Mouse (Mus musculus): Measurements from ENCODE around the gene Defa25. TPM values are rescaled to one million over a fixed set of nuclear protein-coding genes. Genes with fewer than 3 reads are reported as not detected.
"Not testable (repeated sequence)": the region's sequence is repeated elsewhere in the genome, so short reads cannot be mapped to it uniquely, and the experiment has no call there.

Gene Defa25
- not detected in 2 replicates for polyA plus RNA-seq (2014; fragmentation: Nextera tagmentation; extraction: Ambion mirVana)

DNA sequence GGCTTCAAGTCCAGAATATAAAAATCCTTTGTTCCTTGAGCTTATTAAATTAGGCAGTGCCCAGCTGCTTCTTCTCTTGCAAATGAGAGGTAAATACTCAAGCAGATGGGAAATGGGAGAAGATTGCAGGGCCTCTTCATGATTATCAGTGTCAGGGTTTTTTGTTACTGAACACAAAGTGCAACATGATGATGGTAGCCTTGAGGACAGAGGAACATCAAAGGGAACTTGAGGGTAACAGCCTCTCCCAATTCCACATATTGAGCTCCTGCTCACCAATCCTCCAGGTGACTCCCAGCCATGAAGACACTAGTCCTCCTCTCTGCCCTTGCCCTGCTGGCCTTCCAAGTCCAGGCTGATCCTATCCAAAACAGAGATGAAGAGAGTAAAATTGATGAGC lies at the start of gene Defa25:
TSS of gene Defa25 (plus strand) at position 301 of the 400 bp plus-strand sequence.
- not testable (repeated sequence) for H3K27ac ChIP-seq (replicated peaks; ENCODE audit: low read depth, low read length); H3K36me3 ChIP-seq (ENCODE audit: control insufficient read depth, insufficient read depth, low read length); H3K9ac ChIP-seq (replicated peaks; ENCODE audit: low read length); H3K4me2 ChIP-seq (ENCODE audit: low read length); H3K27me3 ChIP-seq (ENCODE audit: control insufficient read depth, insufficient read depth, low read length); H3K4me1 ChIP-seq (ENCODE audit: control insufficient read depth, insufficient read depth, low read length); H3K4me3 ChIP-seq (replicated peaks; ENCODE audit: low read depth, low read length); ATAC-seq (ENCODE audit: low FRiP score, low TSS enrichment); H3K9me3 ChIP-seq (ENCODE audit: control insufficient read depth, low read length); DNase-seq

DNA sequence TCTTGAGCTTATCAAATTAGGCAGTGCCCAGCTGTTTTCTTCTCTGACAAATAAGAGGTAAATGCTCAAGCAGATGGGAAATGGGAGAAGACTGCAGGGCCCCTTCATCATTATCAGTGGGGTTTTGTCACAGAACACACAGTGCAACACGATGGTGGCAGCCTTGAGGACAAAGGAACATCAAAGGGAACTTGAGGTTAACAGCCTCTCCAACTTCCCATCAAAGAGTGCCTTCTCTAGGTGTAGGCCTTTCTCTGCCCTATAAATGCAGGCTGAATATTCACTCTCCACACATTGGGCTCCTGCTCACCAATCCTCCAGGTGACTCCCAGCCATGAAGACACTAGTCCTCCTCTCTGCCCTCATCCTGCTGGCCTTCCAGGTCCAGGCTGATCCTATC lies 29.5 kb upstream of the Defa25 start, which contains the start of gene Defa23:
TSS of gene Defa23 (plus strand) at position 301 of the 400 bp plus-strand sequence.
- DNase-seq; H3K9me3 ChIP-seq (ENCODE audit: control insufficient read depth, low read length); H3K27ac ChIP-seq (replicated peaks; ENCODE audit: low read depth, low read length); H3K36me3 ChIP-seq (ENCODE audit: control insufficient read depth, insufficient read depth, low read length); ATAC-seq (ENCODE audit: low FRiP score, low TSS enrichment); H3K4me1 ChIP-seq (ENCODE audit: control insufficient read depth, insufficient read depth, low read length); H3K4me2 ChIP-seq (ENCODE audit: low read length); H3K9ac ChIP-seq (replicated peaks; ENCODE audit: low read length); H3K4me3 ChIP-seq (replicated peaks; ENCODE audit: low read depth, low read length); H3K27me3 ChIP-seq (ENCODE audit: control insufficient read depth, insufficient read depth, low read length): not testable (repeated sequence)
- WGBS: no CpG with 5 or more reads among the region's 1 CpGs

DNA sequence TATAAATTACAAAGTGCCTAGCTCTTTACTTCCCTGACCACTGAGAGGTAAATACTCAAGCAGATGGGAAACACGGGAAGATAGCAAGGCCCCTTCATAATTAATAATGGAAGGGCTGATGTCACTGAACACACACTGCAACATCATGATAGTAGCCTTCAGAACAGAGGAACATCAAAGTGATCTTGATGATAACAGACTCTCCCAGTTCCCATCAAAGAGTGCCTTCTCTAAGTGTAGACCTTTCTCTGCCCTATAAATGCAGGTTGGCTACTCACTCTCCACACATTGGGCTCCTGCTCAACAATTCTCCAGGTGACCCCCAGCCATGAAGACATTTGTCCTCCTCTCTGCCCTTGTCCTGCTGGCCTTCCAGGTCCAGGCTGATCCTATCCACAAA lies 19.5 kb upstream of the Defa25 start, which contains the start of gene Defa35:
TSS of gene Defa35 (plus strand) at position 301 of the 400 bp plus-strand sequence.
- not testable (repeated sequence) for H3K27me3 ChIP-seq (ENCODE audit: control insufficient read depth, insufficient read depth, low read length); DNase-seq; H3K4me3 ChIP-seq (replicated peaks; ENCODE audit: low read depth, low read length); H3K9me3 ChIP-seq (ENCODE audit: control insufficient read depth, low read length); H3K4me1 ChIP-seq (ENCODE audit: control insufficient read depth, insufficient read depth, low read length); H3K36me3 ChIP-seq (ENCODE audit: control insufficient read depth, insufficient read depth, low read length); H3K9ac ChIP-seq (replicated peaks; ENCODE audit: low read length); H3K27ac ChIP-seq (replicated peaks; ENCODE audit: low read depth, low read length); ATAC-seq (ENCODE audit: low FRiP score, low TSS enrichment); H3K4me2 ChIP-seq (ENCODE audit: low read length)
- WGBS: 87% methylated on average over 1 of the region's 1 CpGs

DNA sequence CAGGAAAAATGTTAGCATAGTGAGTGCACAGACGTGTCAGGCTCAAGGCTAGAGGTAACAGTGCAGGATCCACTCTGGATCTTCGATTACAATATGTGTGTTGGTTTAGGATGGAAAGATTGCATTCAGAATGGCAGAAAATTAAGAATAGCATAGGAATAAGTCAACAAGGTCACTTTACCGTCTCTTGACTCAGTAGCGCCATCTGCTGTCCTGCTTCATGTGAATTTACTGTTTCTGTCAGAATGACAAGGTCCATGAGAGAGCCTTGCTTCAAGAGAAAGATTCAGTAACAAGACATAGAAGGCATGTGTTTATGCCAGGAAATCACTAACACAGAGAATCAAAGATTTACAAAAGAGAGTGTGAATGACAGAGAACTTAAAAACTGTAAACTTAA lies 8.9 kb downstream of the Defa25 start:
- peak; percentile 0 for DNase-seq
- H3K9ac ChIP-seq (replicated peaks; ENCODE audit: low read length): no peak overlapping the region
- no peak overlapping the region for H3K4me3 ChIP-seq (replicated peaks; ENCODE audit: low read depth, low read length)
- no peak overlapping the region for H3K4me2 ChIP-seq (ENCODE audit: low read length)
- no peaks in the 10 kb centered on the region for H3K36me3 ChIP-seq (ENCODE audit: control insufficient read depth, insufficient read depth, low read length)
- ATAC-seq (ENCODE audit: low FRiP score, low TSS enrichment): no peak
- no peak overlapping the region for H3K27ac ChIP-seq (replicated peaks; ENCODE audit: low read depth, low read length)
- no peaks in the 10 kb centered on the region for H3K27me3 ChIP-seq (ENCODE audit: control insufficient read depth, insufficient read depth, low read length)
- 38% methylated on average over 4 of the region's 4 CpGs for WGBS
- H3K4me1 ChIP-seq (ENCODE audit: control insufficient read depth, insufficient read depth, low read length): no peaks in the 10 kb centered on the region
- peaks cover 11% of the 10 kb centered on the region; the same call in 1 of the 2 replicates for H3K9me3 ChIP-seq (ENCODE audit: control insufficient read depth, low read length)

DNA sequence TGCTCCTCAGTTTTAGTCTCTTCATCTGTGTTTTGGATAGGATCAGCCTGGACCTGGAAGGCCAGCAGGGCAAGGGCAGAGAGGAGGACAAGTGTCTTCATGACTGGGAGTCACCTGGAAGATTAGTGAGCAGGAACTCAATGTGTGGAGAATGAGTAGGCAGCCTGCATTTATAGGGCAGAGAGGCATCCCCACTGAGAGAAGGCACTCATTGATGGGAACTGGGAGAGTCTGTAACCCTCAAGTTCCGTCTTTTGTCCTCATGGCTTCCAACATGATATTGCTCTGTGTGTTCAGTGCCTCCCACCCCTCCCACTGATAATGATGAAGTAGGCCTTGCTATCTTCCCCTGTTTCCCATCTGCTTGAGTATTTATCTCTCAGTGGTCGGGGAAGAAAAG lies 11.7 kb downstream of the Defa25 start, which contains the start of gene Gm14851:
TSS of gene Gm14851 (minus strand) at position 101 of the 400 bp plus-strand sequence.
- ATAC-seq (ENCODE audit: low FRiP score, low TSS enrichment); H3K9ac ChIP-seq (replicated peaks; ENCODE audit: low read length); H3K36me3 ChIP-seq (ENCODE audit: control insufficient read depth, insufficient read depth, low read length); H3K27me3 ChIP-seq (ENCODE audit: control insufficient read depth, insufficient read depth, low read length); DNase-seq; H3K4me1 ChIP-seq (ENCODE audit: control insufficient read depth, insufficient read depth, low read length); H3K27ac ChIP-seq (replicated peaks; ENCODE audit: low read depth, low read length); H3K4me2 ChIP-seq (ENCODE audit: low read length); H3K4me3 ChIP-seq (replicated peaks; ENCODE audit: low read depth, low read length): not testable (repeated sequence)
- H3K9me3 ChIP-seq (ENCODE audit: control insufficient read depth, low read length): peaks cover 11% of the 10 kb centered on the region; the same call in 1 of the 2 replicates
- WGBS: 60% methylated on average over 1 of the region's 2 CpGs

DNA sequence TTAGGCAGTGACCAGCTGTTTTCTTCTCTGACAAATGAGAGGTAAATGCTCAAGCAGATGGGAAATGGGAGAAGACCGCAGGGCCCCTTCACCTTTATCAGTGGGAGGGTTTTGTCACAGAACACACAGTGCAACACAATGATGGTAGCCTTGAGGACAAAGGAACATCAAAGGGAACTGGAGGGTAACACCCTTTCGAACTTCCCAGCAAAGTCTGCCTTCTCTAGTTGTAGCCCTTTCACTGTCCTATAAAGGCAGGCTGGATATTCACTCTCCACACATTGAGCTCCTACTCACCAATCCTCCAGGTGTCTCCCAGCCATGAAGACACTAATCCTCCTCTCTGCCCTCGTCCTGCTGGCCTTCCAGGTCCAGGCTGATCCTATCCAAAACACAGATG lies 50.1 kb downstream of the Defa25 start, which contains the start of gene Defa30:
TSS of gene Defa30 (plus strand) at position 301 of the 400 bp plus-strand sequence.
- H3K4me2 ChIP-seq (ENCODE audit: low read length); ATAC-seq (ENCODE audit: low FRiP score, low TSS enrichment); H3K9ac ChIP-seq (replicated peaks; ENCODE audit: low read length); H3K36me3 ChIP-seq (ENCODE audit: control insufficient read depth, insufficient read depth, low read length); H3K27ac ChIP-seq (replicated peaks; ENCODE audit: low read depth, low read length); H3K9me3 ChIP-seq (ENCODE audit: control insufficient read depth, low read length); H3K4me3 ChIP-seq (replicated peaks; ENCODE audit: low read depth, low read length); DNase-seq; H3K4me1 ChIP-seq (ENCODE audit: control insufficient read depth, insufficient read depth, low read length); H3K27me3 ChIP-seq (ENCODE audit: control insufficient read depth, insufficient read depth, low read length): not testable (repeated sequence)
- WGBS: 55% methylated on average over 3 of the region's 3 CpGs

Other genes starting within 250 kb of the Defa25 start
- not detected in 2 replicates for gene Defb33, start 191.8 kb upstream of the Defa25 start, polyA plus RNA-seq (2014; fragmentation: Nextera tagmentation; extraction: Ambion mirVana)
- not detected in 2 replicates for gene Gm15056, start 181.8 kb upstream of the Defa25 start, polyA plus RNA-seq (2014; fragmentation: Nextera tagmentation; extraction: Ambion mirVana)
- not detected in 2 replicates for gene Gm6040, start 162.4 kb upstream of the Defa25 start, polyA plus RNA-seq (2014; fragmentation: Nextera tagmentation; extraction: Ambion mirVana)
- gene AY761185, start 139.7 kb upstream of the Defa25 start, polyA plus RNA-seq (2014; fragmentation: Nextera tagmentation; extraction: Ambion mirVana): not detected in 2 replicates
- not detected in 2 replicates for gene Defa21, start 58.9 kb upstream of the Defa25 start, polyA plus RNA-seq (2014; fragmentation: Nextera tagmentation; extraction: Ambion mirVana)
- not detected in 2 replicates for gene Defa23, start 29.4 kb upstream of the Defa25 start, polyA plus RNA-seq (2014; fragmentation: Nextera tagmentation; extraction: Ambion mirVana)
- not detected in 2 replicates for gene Defa35, start 19.4 kb upstream of the Defa25 start, polyA plus RNA-seq (2014; fragmentation: Nextera tagmentation; extraction: Ambion mirVana)
- gene Gm14851, start 11.6 kb downstream of the Defa25 start, polyA plus RNA-seq (2014; fragmentation: Nextera tagmentation; extraction: Ambion mirVana): not detected in 2 replicates
- gene Defa30, start 50.2 kb downstream of the Defa25 start, polyA plus RNA-seq (2014; fragmentation: Nextera tagmentation; extraction: Ambion mirVana): not detected in 2 replicates
- gene Defa22, start 77.8 kb downstream of the Defa25 start, polyA plus RNA-seq (2014; fragmentation: Nextera tagmentation; extraction: Ambion mirVana): not detected in 2 replicates
- not detected in 2 replicates for gene Defa31, start 107.2 kb downstream of the Defa25 start, polyA plus RNA-seq (2014; fragmentation: Nextera tagmentation; extraction: Ambion mirVana)
- not detected in 2 replicates for gene Gm15293, start 117.1 kb downstream of the Defa25 start, polyA plus RNA-seq (2014; fragmentation: Nextera tagmentation; extraction: Ambion mirVana)
- not detected in 2 replicates for gene Gm15292, start 165.3 kb downstream of the Defa25 start, polyA plus RNA-seq (2014; fragmentation: Nextera tagmentation; extraction: Ambion mirVana)
- not detected in 2 replicates for gene Defa27, start 231.1 kb downstream of the Defa25 start, polyA plus RNA-seq (2014; fragmentation: Nextera tagmentation; extraction: Ambion mirVana)
- not detected in 2 replicates for gene Defa29, start 242.6 kb downstream of the Defa25 start, polyA plus RNA-seq (2014; fragmentation: Nextera tagmentation; extraction: Ambion mirVana)